Mouse (Mus musculus) ES-CJ7 (cell line): ENCODE results near the gene Tubg1.

Source experiments
- DNase-seq: peaks from one replicate; pipeline ENCODE4 v3.0.0; 2011; ENCODE audit warnings: low read depth, low spot score

Gene Tubg1

GRCm38 (mm10) chr11:101164677-101165580 lies 45.2 kb downstream of the Tubg1 start:
- peak; percentile 60 for DNase-seq

GRCm38 (mm10) chr11:101166357-101166756 lies 46.6 kb downstream of the Tubg1 start:
- no peak for DNase-seq

GRCm38 (mm10) chr11:101167211-101167962 lies 47.6 kb downstream of the Tubg1 start:
- no peak for DNase-seq

- DNase-seq, result no peak
Measured at GRCm38 (mm10) chr11:101167963-101168300, 48.2 kb downstream of the Tubg1 start.

- DNase-seq, result no peak
Measured at GRCm38 (mm10) chr11:101168301-101168980, 48.7 kb downstream of the Tubg1 start.

- no peak for DNase-seq
Measured at GRCm38 (mm10) chr11:101169301-101170107, 49.8 kb downstream of the Tubg1 start.

- DNase-seq, result peak; percentile 21
Measured at GRCm38 (mm10) chr11:101170354-101170810, 50.6 kb downstream of the Tubg1 start, which contains the start of gene Cntnap1. Gene Cntnap1, plus strand, starts transcription at chr11:101170523.

- peak; percentile 99 for DNase-seq
Measured at GRCm38 (mm10) chr11:101170811-101171610, 51.3 kb downstream of the Tubg1 start, which contains the start of gene Plekhh3. Gene Plekhh3, minus strand, starts transcription at chr11:101171351.

GRCm38 (mm10) chr11:101171721-101172433 lies 52.1 kb downstream of the Tubg1 start:
- peak; percentile 88 for DNase-seq

- no peak for DNase-seq
Measured at GRCm38 (mm10) chr11:101172434-101172815, 52.7 kb downstream of the Tubg1 start.

GRCm38 (mm10) chr11:101173112-101173511 lies 53.4 kb downstream of the Tubg1 start:
- DNase-seq, result peak; percentile 57

- peak; percentile 78 for DNase-seq
Measured at GRCm38 (mm10) chr11:101173631-101174388, 54.1 kb downstream of the Tubg1 start.

- no peak for DNase-seq
Measured at GRCm38 (mm10) chr11:101174389-101174745, 54.6 kb downstream of the Tubg1 start.

GRCm38 (mm10) chr11:101174851-101175628 lies 55.3 kb downstream of the Tubg1 start, which contains the start of gene Ccr10:
Gene Ccr10, minus strand, starts transcription at chr11:101175443.
- no peak for DNase-seq

- DNase-seq, result peak; percentile 26
Measured at GRCm38 (mm10) chr11:101175636-101176116, 55.9 kb downstream of the Tubg1 start.
